Mouse (Mus musculus) stomach, embryonic 14.5 days (tissue): ENCODE data around the gene Slc35a2. TPM values are rescaled to one million over a fixed set of nuclear protein-coding genes. Genes with fewer than 3 reads are reported as not detected.

Experiments used
- polyA plus RNA-seq: library from polyadenylated mRNA; unstranded; fragments of >200 nt; fragmentation: Nextera tagmentation; extraction: Ambion mirVana; gene quantifications from 2 replicates; pipeline ENCODE4 v1.2.1, GENCODE M21; 2014

Gene Slc35a2
- polyA plus RNA-seq, 1 experiment from 2014 or later: 17.4 TPM

Other genes with a start within 250 kb of the Slc35a2 start
- gene Syp, start 245.6 kb upstream of the Slc35a2 start, polyA plus RNA-seq: 5.2 and 7.4 TPM in 2 replicates
- gene Prickle3, start 226.8 kb upstream of the Slc35a2 start, polyA plus RNA-seq: 11.1 and 12.0 TPM in 2 replicates
- gene Plp2, start 212.6 kb upstream of the Slc35a2 start, polyA plus RNA-seq: 299 and 310 TPM in 2 replicates
- gene Magix, start 202.8 kb upstream of the Slc35a2 start, polyA plus RNA-seq: 0.71 and 0.80 TPM in 2 replicates
- gene Gpkow, start 186.9 kb upstream of the Slc35a2 start, polyA plus RNA-seq: 39.0 and 42.0 TPM in 2 replicates
- gene Wdr45, start 169.7 kb upstream of the Slc35a2 start, polyA plus RNA-seq: 26.7 and 28.8 TPM in 2 replicates
- gene Gm45208, start 161.8 kb upstream of the Slc35a2 start, polyA plus RNA-seq: 0.54 TPM in 1 of 2 replicates, not detected in the other
- gene Praf2, start 155.6 kb upstream of the Slc35a2 start, polyA plus RNA-seq: 91.5 and 95.7 TPM in 2 replicates
- 18.5 and 24.6 TPM in 2 replicates for gene Ccdc120, start 133.1 kb upstream of the Slc35a2 start, polyA plus RNA-seq
- 20.9 and 22.3 TPM in 2 replicates for gene Tfe3, start 121.5 kb upstream of the Slc35a2 start, polyA plus RNA-seq
- 35.7 and 41.8 TPM in 2 replicates for gene Gripap1, start 94.3 kb upstream of the Slc35a2 start, polyA plus RNA-seq
- 2.8 and 2.9 TPM in 2 replicates for gene Kcnd1, start 61.7 kb upstream of the Slc35a2 start, polyA plus RNA-seq
- gene Otud5, start 42.7 kb upstream of the Slc35a2 start, polyA plus RNA-seq: 28.5 and 33.6 TPM in 2 replicates
- 8.0 and 10.8 TPM in 2 replicates for gene Pim2, start 5.8 kb upstream of the Slc35a2 start, polyA plus RNA-seq
- 102 and 104 TPM in 2 replicates for gene Pqbp1, start 15.2 kb downstream of the Slc35a2 start, polyA plus RNA-seq
- gene Timm17b, start 15.3 kb downstream of the Slc35a2 start, polyA plus RNA-seq: 159 and 172 TPM in 2 replicates
- gene Gm10491, start 23.8 kb downstream of the Slc35a2 start, polyA plus RNA-seq: not detected in 2 replicates
- gene Gm10490, start 25.5 kb downstream of the Slc35a2 start, polyA plus RNA-seq: not detected in 2 replicates
- 9.0 and 9.5 TPM in 2 replicates for gene Pcsk1n, start 35.8 kb downstream of the Slc35a2 start, polyA plus RNA-seq
- gene Eras, start 44.6 kb downstream of the Slc35a2 start, polyA plus RNA-seq: not detected in 2 replicates
- 26.2 and 27.8 TPM in 2 replicates for gene Hdac6, start 63.9 kb downstream of the Slc35a2 start, polyA plus RNA-seq
- gene Gata1, start 94.0 kb downstream of the Slc35a2 start, polyA plus RNA-seq: 0.73 and 0.90 TPM in 2 replicates
- not detected in 2 replicates for gene Glod5, start 134.5 kb downstream of the Slc35a2 start, polyA plus RNA-seq
- 55.8 and 57.5 TPM in 2 replicates for gene Suv39h1, start 190.7 kb downstream of the Slc35a2 start, polyA plus RNA-seq
- 0.30 and 0.62 TPM in 2 replicates for gene Was, start 206.5 kb downstream of the Slc35a2 start, polyA plus RNA-seq
- gene Wdr13, start 248.9 kb downstream of the Slc35a2 start, polyA plus RNA-seq: 27.9 and 28.0 TPM in 2 replicates